Mouse (Mus musculus) hindbrain, embryonic 14.5 days (tissue): Measurements from ENCODE around the gene Mmp1b. TPM values are rescaled to one million over a fixed set of nuclear protein-coding genes. Genes with fewer than 3 reads are reported as not detected.

Source experiments
- polyA plus RNA-seq: library from polyadenylated mRNA; unstranded; fragments of >200 nt; fragmentation: Nextera tagmentation; extraction: Ambion mirVana; gene quantifications from 2 replicates; pipeline ENCODE4 v1.2.1, GENCODE M21; 2014

Mmp1b gene
- polyA plus RNA-seq, 1 experiment from 2014 or later = not detected

Other genes starting within 250 kb of the Mmp1b start
- 23.6 and 23.8 TPM in 2 replicates for gene Dync2h1, start 203.6 kb downstream of the Mmp1b start, polyA plus RNA-seq
- gene Dcun1d5, start 203.5 kb downstream of the Mmp1b start, polyA plus RNA-seq = 119 and 120 TPM in 2 replicates
- not detected in 2 replicates for gene Mmp13, start 115.5 kb downstream of the Mmp1b start, polyA plus RNA-seq
- gene Mmp12, start 43.7 kb downstream of the Mmp1b start, polyA plus RNA-seq = not detected in 2 replicates
- gene Mmp3, start 57.8 kb upstream of the Mmp1b start, polyA plus RNA-seq = not detected in 2 replicates
- gene Mmp10, start 114.3 kb upstream of the Mmp1b start, polyA plus RNA-seq = not detected in 2 replicates
- 0.08 and 0.25 TPM in 2 replicates for gene Mmp8, start 170.4 kb upstream of the Mmp1b start, polyA plus RNA-seq
- not detected in 2 replicates for gene Mmp27, start 183.3 kb upstream of the Mmp1b start, polyA plus RNA-seq
- gene Mmp20, start 240.2 kb upstream of the Mmp1b start, polyA plus RNA-seq = not detected in 2 replicates